Mouse (Mus musculus) testis, adult 2 months (tissue): ENCODE results near the gene Zbtb33. TPM values are rescaled to one million over a fixed set of nuclear protein-coding genes. Genes with fewer than 3 reads are reported as not detected.
"Not testable (repeated sequence)": the region's sequence is repeated elsewhere in the genome, so short reads cannot be mapped to it uniquely, and the experiment has no call there.

Experiments
- H3K27ac ChIP-seq: fragments of 200-500 bp; 2 replicates; pipeline ENCODE4 v1.5.1; 2012; ENCODE audit warnings: low read depth, low read length; ENCODE audit not compliant: control insufficient read depth, insufficient read depth
- H3K27me3 ChIP-seq: fragments of 200-500 bp; 2 replicates; pipeline ENCODE4 v1.6.1; 2012; ENCODE audit warnings: mild to moderate bottlenecking, low read length, moderate library complexity; ENCODE audit not compliant: control insufficient read depth, insufficient read depth
- H3K36me3 ChIP-seq: fragments of 200-500 bp; 2 replicates; pipeline ENCODE4 v1.6.1; 2012; ENCODE audit warnings: mild to moderate bottlenecking, low read length; ENCODE audit not compliant: control insufficient read depth, insufficient read depth
- H3K4me1 ChIP-seq: fragments of 200-500 bp; 2 replicates; pipeline ENCODE4 v1.6.1; 2012; ENCODE audit warnings: low read length; ENCODE audit not compliant: control insufficient read depth, insufficient read depth
- H3K4me3 ChIP-seq: fragments of 200-500 bp; 2 replicates; pipeline ENCODE4 v1.5.1; 2012; ENCODE audit warnings: low read depth, mild to moderate bottlenecking, low read length, moderate library complexity, mixed read lengths; ENCODE audit not compliant: control insufficient read depth
- CTCF ChIP-seq: fragments of 200-500 bp; IDR thresholded peaks from 2 replicates; pipeline ENCODE4 v1.5.1; 2012; ENCODE audit warnings: low read depth, mild to moderate bottlenecking, inconsistent platforms, low read length, moderate library complexity; ENCODE audit not compliant: control insufficient read depth, insufficient read depth, insufficient replicate concordance
- POLR2A ChIP-seq: fragments of 200-500 bp; IDR thresholded peaks from 2 replicates; pipeline ENCODE4 v1.6.1; 2012; ENCODE audit warnings: low read depth, mild to moderate bottlenecking, inconsistent platforms, low read length, moderate library complexity; ENCODE audit not compliant: control insufficient read depth
- polyA plus RNA-seq: library from polyadenylated mRNA; depleted of rRNA; stranded (reverse); fragments of >200 nt; gene quantifications from 2 replicates; pipeline ENCODE4 v1.2.3, GENCODE M21; 2012; rRNA removed

Zbtb33 gene
- 1.0 TPM in 2 replicates for polyA plus RNA-seq

GRCm38 (mm10) chrX:38189552-38190457 lies at the start of gene Zbtb33:
Gene Zbtb33 (plus strand): TSS chrX:38189793.
- H3K36me3 ChIP-seq = no peaks in the 10 kb centered on the region
- TF ChIP-seq POLR2A (peak; percentile 42), CTCF (peak; percentile 45; the same call in 1 of the 2 replicates)
- H3K27me3 ChIP-seq = no peaks in the 10 kb centered on the region
- peak within 1 kb of the TSS; percentile 93 for H3K4me3 ChIP-seq
- peak within 1 kb of the TSS; percentile 74 for H3K27ac ChIP-seq
- H3K4me1 ChIP-seq = no peaks in the 10 kb centered on the region; the same call in 1 of the 2 replicates

GRCm38 (mm10) chrX:38159097-38159496 lies 30.5 kb upstream of the Zbtb33 start:
- no peak for TF ChIP-seq POLR2A
- no peak for TF ChIP-seq CTCF
- Histone ChIP-seq H3K4me3 (no peak overlapping the region), H3K27me3 (no peaks in the 10 kb centered on the region), H3K27ac (no peak overlapping the region), H3K4me1 (no peaks in the 10 kb centered on the region), H3K36me3 (no peaks in the 10 kb centered on the region)

GRCm38 (mm10) chrX:38165315-38165714 lies 24.3 kb upstream of the Zbtb33 start:
- no peak overlapping the region for H3K4me3 ChIP-seq
- no peaks in the 10 kb centered on the region for H3K4me1 ChIP-seq
- no peaks in the 10 kb centered on the region for H3K36me3 ChIP-seq
- H3K27ac ChIP-seq = no peak overlapping the region
- TF ChIP-seq CTCF (no peak), POLR2A (no peak)
- H3K27me3 ChIP-seq = no peaks in the 10 kb centered on the region

DNA sequence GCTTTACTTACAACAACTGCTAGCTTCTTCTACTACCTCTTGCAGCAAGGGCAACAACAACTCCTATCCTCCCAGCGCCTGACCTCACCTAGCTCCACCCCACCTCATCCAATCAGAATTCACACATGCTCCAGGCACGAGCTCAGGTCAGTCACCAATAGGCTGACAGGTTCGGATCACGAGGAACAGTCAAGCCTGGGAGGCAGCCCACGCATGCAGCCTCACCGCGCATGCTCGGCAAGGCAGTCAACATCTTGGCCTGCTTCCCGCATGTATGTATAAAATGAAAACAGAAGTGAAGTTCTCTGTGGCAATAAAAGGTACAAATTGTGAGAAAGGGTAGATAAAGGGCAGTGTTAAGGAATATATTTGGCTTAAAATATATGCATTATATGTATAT lies 23.5 kb upstream of the Zbtb33 start:
- Histone ChIP-seq H3K27ac (no peak overlapping the region), H3K36me3 (no peaks in the 10 kb centered on the region), H3K4me3 (peak overlapping the region; percentile 2; the same call in 1 of the 2 replicates), H3K4me1 (no peaks in the 10 kb centered on the region), H3K27me3 (no peaks in the 10 kb centered on the region)
- TF ChIP-seq POLR2A (no peak), CTCF (no peak)

DNA sequence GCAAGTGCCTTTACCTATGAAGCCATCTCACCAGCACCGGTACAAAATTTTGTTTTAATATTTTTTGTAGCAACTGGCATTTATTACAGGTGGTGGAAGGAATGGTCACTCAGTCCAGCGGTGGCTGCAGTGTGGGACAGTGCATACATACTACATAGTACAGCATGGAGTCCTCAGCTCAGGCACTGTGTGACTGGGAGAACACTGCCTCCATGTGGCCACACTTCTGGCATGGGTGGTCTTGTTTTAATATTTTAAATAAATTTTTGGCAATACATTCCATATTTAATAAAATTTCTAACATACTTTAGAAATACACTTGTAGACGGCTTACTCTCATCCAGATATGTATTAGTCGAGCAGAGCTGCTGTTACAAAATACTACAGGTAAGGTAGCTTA lies 23.0 kb upstream of the Zbtb33 start:
- Histone ChIP-seq H3K36me3 (no peaks in the 10 kb centered on the region), H3K27me3 (no peaks in the 10 kb centered on the region), H3K27ac (no peak overlapping the region), H3K4me1 (no peaks in the 10 kb centered on the region), H3K4me3 (no peak overlapping the region)
- no peak for TF ChIP-seq POLR2A
- no peak for TF ChIP-seq CTCF

DNA sequence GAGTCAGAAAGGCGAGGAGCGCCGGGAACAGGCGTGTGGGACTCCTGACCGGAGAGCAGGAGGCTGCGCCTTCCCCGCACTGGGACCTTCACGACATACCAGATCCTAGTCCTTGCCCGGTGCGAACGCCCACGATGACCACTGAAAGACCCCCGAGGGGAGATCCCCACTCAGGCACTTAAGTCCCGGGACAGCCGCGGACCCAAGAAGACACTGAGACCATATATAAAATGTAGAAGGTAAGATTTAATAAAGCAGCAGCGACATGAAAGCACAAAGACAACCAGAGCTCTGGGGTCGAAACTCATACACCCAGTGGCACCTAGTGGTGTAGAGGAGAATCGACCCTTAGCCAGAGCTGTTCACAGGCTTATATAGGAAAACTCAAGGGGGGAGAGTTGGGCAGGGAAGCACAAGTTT lies 9.7 kb upstream of the Zbtb33 start:
- H3K27ac ChIP-seq, H3K36me3 ChIP-seq, H3K4me1 ChIP-seq, H3K27me3 ChIP-seq: not testable (repeated sequence)
- peak overlapping the region; percentile 13; the same call in 1 of the 2 replicates for H3K4me3 ChIP-seq

- peak overlapping the region; percentile 79 for H3K4me3 ChIP-seq
- H3K4me1 ChIP-seq = no peaks in the 10 kb centered on the region; the same call in 1 of the 2 replicates
- TF ChIP-seq POLR2A = no peak
- TF ChIP-seq CTCF = no peak
- H3K27ac ChIP-seq = peak overlapping the region; percentile 57; the same call in 1 of the 2 replicates
- no peaks in the 10 kb centered on the region for H3K27me3 ChIP-seq
- H3K36me3 ChIP-seq = no peaks in the 10 kb centered on the region
Observed at GRCm38 (mm10) chrX:38180656-38181607, 8.7 kb upstream of the Zbtb33 start.
